18 mouse cellular contexts compared by ENCODE assay signal in the genomic region with DNA sequence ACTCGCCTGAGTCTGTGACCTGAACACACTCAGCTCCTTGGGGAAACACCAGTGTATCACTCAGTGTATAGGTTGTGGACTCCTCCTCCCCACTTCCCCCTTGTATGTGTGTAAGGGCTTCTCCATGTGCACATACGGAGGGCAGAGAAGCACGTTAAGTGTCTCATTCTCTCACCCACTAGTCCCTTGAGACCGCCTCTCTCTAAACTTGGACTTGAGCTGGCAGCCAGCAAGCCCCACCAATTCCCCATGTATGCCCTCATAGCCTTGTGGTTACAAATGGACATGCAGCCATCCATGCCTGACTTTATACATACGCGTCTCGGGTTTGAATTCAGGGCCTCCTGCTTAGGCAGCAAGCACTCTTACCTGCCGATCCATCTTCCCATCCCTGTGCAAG.
"Had no signal": no experiment of that assay in that cellular context is flagged by ENCODE, and none has a peak within 500 bp of the region (broad histone marks: within the 10 kb centered on the region; RNA-seq: fewer than 3 reads in every experiment).

No protein-coding gene starts in this region.

- H3K9ac ChIP-seq: limb, embryonic 13.5 days; liver, embryonic 13.5 days; lung, embryonic 14.5 days; midbrain, embryonic 12.5 days; midbrain, embryonic 15.5 days; neural tube, embryonic 12.5 days; neural tube, embryonic 15.5 days had no signal

- ATAC-seq: lung, postnatal 0 days; midbrain, embryonic 15.5 days had no signal

- DNase-seq: kidney, postnatal 25 days; layer of hippocampus, adult 9-11 months; liver; liver, embryonic 13.5 days; lung, embryonic 14.5 days; retina, postnatal 1 day; right cerebral cortex, postnatal 25 days; thymus, postnatal 4 days had no signal

- H3K27ac ChIP-seq: kidney, postnatal 0 days; layer of hippocampus, adult 2 months; limb, embryonic 10.5 days; limb, embryonic 13.5 days; liver, embryonic 13.5 days; macrophage; midbrain, embryonic 12.5 days; midbrain, embryonic 15.5 days; neural tube, embryonic 12.5 days; neural tube, embryonic 15.5 days had no signal

- H3K36me3 ChIP-seq: limb, embryonic 10.5 days; liver, embryonic 13.5 days; midbrain, embryonic 12.5 days; midbrain, embryonic 15.5 days; neural tube, embryonic 12.5 days; neural tube, embryonic 15.5 days had no signal

- H3K4me1 ChIP-seq: limb, embryonic 10.5 days; limb, embryonic 13.5 days; liver, embryonic 13.5 days; midbrain, embryonic 12.5 days; midbrain, embryonic 15.5 days; neural tube, embryonic 12.5 days; neural tube, embryonic 15.5 days had no signal

- H3K27me3 ChIP-seq: limb, embryonic 13.5 days; liver, embryonic 13.5 days; midbrain, embryonic 12.5 days; midbrain, embryonic 15.5 days; neural tube, embryonic 12.5 days; neural tube, embryonic 15.5 days had no signal

- H3K9me3 ChIP-seq: limb, embryonic 10.5 days; liver, embryonic 13.5 days; midbrain, embryonic 12.5 days; midbrain, embryonic 15.5 days; neural tube, embryonic 12.5 days; neural tube, embryonic 15.5 days had no signal

- H3K4me2 ChIP-seq: limb, embryonic 13.5 days; liver, embryonic 13.5 days; lung, embryonic 14.5 days; midbrain, embryonic 12.5 days; midbrain, embryonic 15.5 days; neural tube, embryonic 12.5 days; neural tube, embryonic 15.5 days had no signal

- H3K4me3 ChIP-seq: layer of hippocampus, adult 2 months; limb, embryonic 10.5 days; limb, embryonic 13.5 days; liver, embryonic 13.5 days; midbrain, embryonic 12.5 days; midbrain, embryonic 15.5 days; neural tube, embryonic 12.5 days; neural tube, embryonic 15.5 days had no signal
